Mouse (Mus musculus): Measurements from ENCODE around the gene Nsf.

DNA sequence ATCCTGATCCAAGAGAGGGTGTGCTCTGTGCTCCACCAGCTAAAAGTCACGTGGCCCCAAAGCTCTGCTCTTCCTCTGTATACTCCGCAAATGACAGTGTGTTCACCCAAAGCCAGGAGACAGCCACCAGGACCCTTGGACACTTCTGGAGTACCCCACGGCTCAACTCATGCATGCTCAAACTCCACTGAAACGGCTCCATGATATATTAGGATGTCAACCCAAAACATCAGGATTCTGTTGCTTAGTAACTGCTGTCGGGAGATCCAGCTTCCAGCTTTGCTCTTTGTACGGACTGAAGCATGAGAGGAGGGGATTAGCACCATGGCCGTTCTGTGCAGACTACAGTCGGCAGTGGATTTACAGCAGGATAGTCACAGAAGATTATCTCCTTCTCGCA lies 99.6 kb downstream of the Nsf start:
- TF ChIP-seq POLR2A (IDR thresholded peaks at IDR 0.05; ENCODE audit: extremely low read depth, insufficient read depth, low read length) (no peak), CTCF (IDR thresholded peaks at IDR 0.05; ENCODE audit: low read depth, low read length) (no peak)
